Mouse (Mus musculus) bone marrow macrophage, adult 2 months (primary cell): ENCODE measurements around the gene Gucy2g. TPM values are rescaled to one million over a fixed set of nuclear protein-coding genes. Genes with fewer than 3 reads are reported as not detected.
A peak's percentile ranks its signal among the peaks of the same experiment; 100 is the strongest.

Experiments used
- H3K27ac ChIP-seq: 2 replicates; pipeline ENCODE4 v1.5.1; 2012; ENCODE audit warnings: low read depth, low read length; ENCODE audit not compliant: insufficient read depth
- H3K4me1 ChIP-seq: 2 replicates; pipeline ENCODE4 v1.6.1; 2012; ENCODE audit warnings: low read length; ENCODE audit not compliant: control insufficient read depth, insufficient read depth
- H3K4me3 ChIP-seq: 2 replicates; pipeline ENCODE4 v1.5.1; 2012; ENCODE audit warnings: mild to moderate bottlenecking, low read length, moderate library complexity; ENCODE audit not compliant: insufficient read depth
- CTCF ChIP-seq: IDR thresholded peaks from 2 replicates; pipeline ENCODE4 v1.5.1; 2012; ENCODE audit warnings: low read depth, mild to moderate bottlenecking, low read length, moderate library complexity
- POLR2A ChIP-seq: IDR thresholded peaks from 2 replicates; pipeline ENCODE4 v1.6.1; 2012; ENCODE audit warnings: mild to moderate bottlenecking, low read depth, low read length, borderline replicate concordance
- polyA plus RNA-seq: library from polyadenylated mRNA; stranded (reverse); fragments of >200 nt; gene quantifications from 2 replicates; pipeline ENCODE4 v1.2.4, GENCODE M21; 2012; ENCODE audit not compliant: missing spikeins, insufficient read depth, insufficient read length

Gucy2g gene
- polyA plus RNA-seq, 1 experiment = not detected

- TF ChIP-seq CTCF = no peak
- TF ChIP-seq POLR2A = no peak
- Histone ChIP-seq H3K4me3 (no peak overlapping the region), H3K27ac (no peak overlapping the region), H3K4me1 (peaks cover 21% of the 10 kb centered on the region)
These were observed 25.8 kb upstream of the Gucy2g start for GRCm38 (mm10) chr19:55266786-55267185.

GRCm38 (mm10) chr19:55265269-55265668, 24.2 kb upstream of the Gucy2g start:
- TF ChIP-seq POLR2A = no peak
- no peak for TF ChIP-seq CTCF
- Histone ChIP-seq H3K27ac (no peak overlapping the region), H3K4me3 (no peak overlapping the region), H3K4me1 (peaks cover 26% of the 10 kb centered on the region)

DNA sequence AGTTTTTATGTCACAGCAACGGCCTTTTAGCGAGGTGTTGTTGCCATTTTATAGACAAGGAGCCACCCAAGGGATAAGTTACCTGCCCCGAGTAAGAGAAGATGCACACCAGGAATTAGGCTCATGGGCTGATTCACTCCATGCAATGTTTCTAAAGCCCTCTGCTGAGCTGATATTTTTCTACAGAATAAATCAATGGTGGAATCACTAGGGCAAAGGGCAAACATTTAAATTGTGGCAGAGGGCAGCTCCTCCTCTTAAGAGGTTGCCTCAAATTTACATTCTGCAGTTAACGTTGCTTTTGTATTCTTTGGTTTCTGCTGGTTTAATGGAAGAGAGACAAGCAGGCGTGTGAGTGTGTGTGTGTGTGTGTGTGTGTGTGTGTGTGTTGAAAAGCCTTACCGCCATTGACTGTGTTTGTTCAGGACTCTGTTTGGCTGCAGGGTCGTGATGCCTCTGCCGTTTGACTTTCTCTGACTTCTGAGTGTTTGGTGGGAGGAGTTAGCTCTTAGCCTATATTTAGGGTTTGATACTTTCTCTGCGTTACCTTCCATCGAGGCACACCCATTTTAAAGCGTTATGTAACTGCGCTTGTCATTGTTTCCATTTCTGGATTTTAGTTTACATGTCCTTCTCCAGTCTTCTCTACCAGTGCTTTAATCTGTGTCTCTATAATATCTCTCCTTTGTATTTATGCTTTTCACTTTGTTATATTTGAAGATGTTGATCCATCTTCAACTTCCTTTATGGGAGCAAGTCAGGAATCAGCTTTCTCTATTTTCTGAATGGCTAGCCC, 19.6 kb upstream of the Gucy2g start:
- no peak for TF ChIP-seq POLR2A
- no peak for TF ChIP-seq CTCF
- Histone ChIP-seq H3K4me3 (no peak overlapping the region), H3K27ac (no peak overlapping the region), H3K4me1 (peaks cover 27% of the 10 kb centered on the region)

- no peak overlapping the region for H3K4me3 ChIP-seq
- no peak for TF ChIP-seq CTCF
- no peak for TF ChIP-seq POLR2A
- H3K4me1 ChIP-seq = peaks cover 24% of the 10 kb centered on the region
- H3K27ac ChIP-seq = no peak overlapping the region
These were observed 17.5 kb upstream of the Gucy2g start for GRCm38 (mm10) chr19:55258514-55258913.

GRCm38 (mm10) chr19:55257656-55258375, 16.8 kb upstream of the Gucy2g start:
- Histone ChIP-seq H3K4me1 (peaks cover 24% of the 10 kb centered on the region), H3K27ac (no peak overlapping the region)
- TF ChIP-seq CTCF = no peak
- no peak for TF ChIP-seq POLR2A

GRCm38 (mm10) chr19:55256156-55256555, 15.1 kb upstream of the Gucy2g start:
- peak overlapping the region; percentile 3; the same call in 1 of the 2 replicates for H3K27ac ChIP-seq
- TF ChIP-seq CTCF (no peak), POLR2A (no peak)
- peaks cover 24% of the 10 kb centered on the region for H3K4me1 ChIP-seq
- no peak overlapping the region for H3K4me3 ChIP-seq

More at GRCm38 (mm10) chr19:55257656-55258375, 16.8 kb upstream of the Gucy2g start:
- H3K4me3 ChIP-seq = no peak overlapping the region

DNA sequence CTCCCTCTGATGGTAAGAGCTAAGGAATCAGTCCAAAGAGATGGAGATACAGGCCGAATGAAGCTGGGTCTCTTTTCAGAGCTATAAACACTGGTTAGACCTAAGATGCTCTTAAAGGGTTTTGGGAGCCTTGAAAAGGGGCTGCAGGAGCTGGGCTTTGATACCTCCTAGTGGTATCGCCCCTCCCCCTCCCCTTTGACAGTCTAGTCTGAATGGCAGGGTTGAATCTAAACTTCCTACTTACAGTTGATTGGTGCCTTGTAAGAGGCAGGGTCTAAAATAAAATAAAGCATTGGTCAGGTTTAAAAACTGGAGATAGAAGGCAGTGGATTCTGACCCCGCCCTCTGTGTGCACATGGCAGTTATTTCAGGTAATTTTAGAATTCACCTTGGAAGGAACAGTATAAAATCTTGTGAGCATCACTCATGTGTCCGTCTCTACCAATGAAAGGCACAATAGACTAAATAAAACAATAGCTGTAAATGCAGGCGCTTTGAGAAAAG, 13.5 kb upstream of the Gucy2g start:
- peaks cover 19% of the 10 kb centered on the region for H3K4me1 ChIP-seq
- peak overlapping the region; percentile 86 for H3K27ac ChIP-seq

GRCm38 (mm10) chr19:55253570-55254441, 12.8 kb upstream of the Gucy2g start:
- TF ChIP-seq POLR2A = no peak
- Histone ChIP-seq H3K27ac (peak overlapping the region; percentile 86), H3K4me1 (peaks cover 19% of the 10 kb centered on the region), H3K4me3 (peak overlapping the region; percentile 93)

More for the DNA sequence above, 13.5 kb upstream of the Gucy2g start:
- TF ChIP-seq CTCF (no peak), POLR2A (no peak)
- peak overlapping the region; percentile 93 for H3K4me3 ChIP-seq

DNA sequence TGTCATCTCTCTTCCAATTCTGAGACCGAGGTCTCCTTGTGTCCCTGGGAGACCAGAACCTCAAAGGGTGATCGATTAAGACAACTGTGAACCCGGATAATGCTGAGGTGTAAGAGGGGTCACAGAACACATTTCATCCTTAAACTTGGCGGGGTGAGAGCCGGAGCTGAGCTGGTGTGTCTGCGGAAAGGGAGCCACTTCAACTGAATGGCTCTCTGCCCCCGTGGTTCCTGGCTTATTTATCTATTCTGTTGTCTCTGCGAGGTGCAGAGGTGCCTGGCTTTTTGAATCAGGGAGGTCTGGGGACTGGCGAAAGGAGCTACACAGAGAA, 12.2 kb upstream of the Gucy2g start:
- Histone ChIP-seq H3K4me1 (peaks cover 19% of the 10 kb centered on the region), H3K4me3 (peak overlapping the region; percentile 93), H3K27ac (peak overlapping the region; percentile 86)
- TF ChIP-seq CTCF = no peak
- 0 out of 2 replicates have a peak, but pooled peaks have one; percentile 7 for TF ChIP-seq POLR2A
